ENCODE assay signal across 14 mouse cellular contexts in genomic region chr2:31056070-31056469, GRCm38 (mm10).
DNase-seq lines count a peak whose midpoint lies in the region; ATAC-seq and TF ChIP-seq lines count a peak whose summit lies in the region.
"Had no signal": no experiment of that assay in that cellular context is flagged by ENCODE, and none has a peak within 500 bp of the region (broad histone marks: within the 10 kb centered on the region; RNA-seq: fewer than 3 reads in every experiment).

No protein-coding gene starts in this region.

- no peaks in the 10 kb centered on the region; the same call in 1 of the 2 replicates for H3K4me1 ChIP-seq in heart, adult 2 months (ENCODE audit: control insufficient read depth, insufficient read depth, low read length)
- H3K4me1 ChIP-seq in lung, postnatal 0 days (ENCODE audit: insufficient read depth, low read depth, low read length) = no peaks in the 10 kb centered on the region
- H3K4me1 ChIP-seq: heart, embryonic 15.5 days had no signal

- TF ChIP-seq CTCF in heart, adult 2 months (IDR thresholded peaks at IDR 0.05) = peak; percentile 52
- TF ChIP-seq CTCF in lung, postnatal 0 days (IDR thresholded peaks at IDR 0.05) = peak; percentile 20

- no peak overlapping the region for H3K9ac ChIP-seq in heart, adult 2 months (ENCODE audit: low read depth, low read length)
- no peak overlapping the region for H3K9ac ChIP-seq in lung, postnatal 0 days (replicated peaks; ENCODE audit: low read depth)
- H3K9ac ChIP-seq: heart, embryonic 15.5 days; hindbrain, embryonic 13.5 days had no signal

- WGBS in heart, adult 2 months = 95% methylated on average over 3 of the region's 3 CpGs
- WGBS in lung, postnatal 0 days = 93% methylated on average over 3 of the region's 3 CpGs

- no peak for TF ChIP-seq POLR2A in heart, adult 2 months (IDR thresholded peaks at IDR 0.05; ENCODE audit: insufficient read depth, low read depth, low read length)

- H3K4me3 ChIP-seq in heart, adult 2 months = no peak overlapping the region
- no peak overlapping the region for H3K4me3 ChIP-seq in lung, postnatal 0 days (ENCODE audit: low read depth, low read length)
- H3K4me3 ChIP-seq: heart, embryonic 15.5 days; hindbrain, embryonic 13.5 days had no signal

- no peak for DNase-seq in heart, adult 2 months
- DNase-seq in heart, adult 9 months (ENCODE audit: low spot score in 2 of 2) = no peak
- DNase-seq in lung, postnatal 0 days (ENCODE audit: low spot score) = no peak
- no peak for DNase-seq in lung, postnatal 14 days
- DNase-seq in B cell, adult 2 months = peak; percentile 40 to 47
- peak; percentile 69 for DNase-seq in ZHBTc4 (ENCODE audit: low read depth, low spot score)
- DNase-seq: adrenal gland, adult 2 months; cerebellum, adult 9-10 months; gastrocnemius, postnatal 25 days; kidney, adult 8-10 months had no signal

- no peaks in the 10 kb centered on the region for H3K27me3 ChIP-seq in heart, adult 2 months (ENCODE audit: control insufficient read depth, insufficient read depth, low read length)
- no peaks in the 10 kb centered on the region for H3K27me3 ChIP-seq in lung, postnatal 0 days (replicated peaks; ENCODE audit: insufficient read depth, low read length)
- H3K27me3 ChIP-seq: heart, embryonic 15.5 days; hindbrain, embryonic 13.5 days had no signal

- H3K27ac ChIP-seq in heart, adult 2 months = no peak overlapping the region
- H3K27ac ChIP-seq in lung, postnatal 0 days (ENCODE audit: low read length) = no peak overlapping the region
- H3K27ac ChIP-seq: heart, embryonic 15.5 days; hindbrain, embryonic 13.5 days had no signal

- intact Hi-C loops in heart, adult 2 months (cut with DNase I) = no loop called here

- no peaks in the 10 kb centered on the region for H3K79me2 ChIP-seq in heart, adult 2 months (replicated peaks; ENCODE audit: control insufficient read depth, insufficient read depth, low read length)

- no peaks in the 10 kb centered on the region for H3K36me3 ChIP-seq in heart, adult 2 months (ENCODE audit: control insufficient read depth, insufficient read depth, low read length)
- peaks cover 20% of the 10 kb centered on the region for H3K36me3 ChIP-seq in lung, postnatal 0 days (ENCODE audit: insufficient read depth, low read length)

- no peak overlapping the region for H3K4me2 ChIP-seq in lung, postnatal 0 days (replicated peaks; ENCODE audit: low read depth, low read length)
- H3K4me2 ChIP-seq: heart, embryonic 15.5 days; hindbrain, embryonic 13.5 days had no signal

- H3K9me3 ChIP-seq in lung, postnatal 0 days (ENCODE audit: low read length) = no peaks in the 10 kb centered on the region
- H3K9me3 ChIP-seq: heart, embryonic 15.5 days; hindbrain, embryonic 13.5 days had no signal

- TF ChIP-seq EP300 in heart, adult 2 months (IDR thresholded peaks at IDR 0.05; ENCODE audit: insufficient read depth, low read depth, low read length) = no peak
- no peak for TF ChIP-seq EP300 in lung, postnatal 0 days (IDR thresholded peaks at IDR 0.05)

- no peak for ATAC-seq in lung, postnatal 0 days
- no peak for ATAC-seq in megakaryocyte progenitor cell, adult 5-6 weeks (replicated peaks; ENCODE audit: poor library complexity)
- ATAC-seq: forebrain, embryonic 16.5 days had no signal

Comparison
In these comparisons a context has a peak if more than half of its experiments do, and no peak if none do; other contexts are left out.
1. DNase-seq: peak in B cell, adult 2 months (2 of 2) and ZHBTc4 (single experiment); none in heart, adult 2 months (0 of 2), heart, adult 9 months (0 of 2), lung, postnatal 0 days (single experiment) and lung, postnatal 14 days (single experiment).